Mouse (Mus musculus) cortical plate, adult 2 months (tissue): ENCODE measurements around the gene Pex14.

Experiments used
- CTCF ChIP-seq: fragments of 200-500 bp; IDR thresholded peaks from 2 replicates; pipeline ENCODE4 v1.5.1; 2011; ENCODE audit warnings: mild to moderate bottlenecking, control low read depth, low read length; ENCODE audit not compliant: insufficient read depth; ENCODE audit errors: extremely low read depth
- POLR2A ChIP-seq: fragments of 200-500 bp; IDR thresholded peaks from 2 replicates; pipeline ENCODE4 v1.6.1; 2011; ENCODE audit warnings: mild to moderate bottlenecking, low read length, control low read depth; ENCODE audit not compliant: insufficient read depth; ENCODE audit errors: extremely low read depth

GRCm38 (mm10) chr4:149149196-149149595 lies 49.5 kb upstream of the Pex14 start:
- no peak for TF ChIP-seq CTCF
- no peak for TF ChIP-seq POLR2A
